Mouse (Mus musculus): ENCODE measurements around the gene Reps2.

- TF ChIP-seq CTCF (IDR thresholded peaks at IDR 0.05; ENCODE audit: low read depth) (no peak), EP300 (IDR thresholded peaks at IDR 0.05; ENCODE audit: low read depth) (no peak)
Observed at GRCm38 (mm10) chrX:162521197-162521596, 122.3 kb downstream of the Reps2 start.

All from heart, postnatal 0 days (tissue).